Mouse (Mus musculus) ES-E14 (cell line): Measurements from ENCODE around the gene Snrpa. TPM values are rescaled to one million over a fixed set of nuclear protein-coding genes. Genes with fewer than 3 reads are reported as not detected.
A peak's percentile ranks its signal among the peaks of the same experiment; 100 is the strongest.

Experiments
- DNase-seq: peaks from one replicate; pipeline ENCODE4 v3.0.0-alpha.2; 2013; ENCODE audit warnings: low read depth, low spot score
- H3K27ac ChIP-seq: 2 replicates; pipeline ENCODE4 v1.5.1; 2012; ENCODE audit warnings: low read depth, mild to moderate bottlenecking, low read length, moderate library complexity, mixed read lengths; ENCODE audit not compliant: poor library complexity, insufficient read depth, severe bottlenecking
- H3K36me3 ChIP-seq: 2 replicates; pipeline ENCODE4 v1.6.1; 2012; ENCODE audit warnings: mild to moderate bottlenecking, low read length, moderate library complexity, mixed read lengths; ENCODE audit not compliant: control insufficient read depth, poor library complexity, insufficient read depth, severe bottlenecking
- H3K4me1 ChIP-seq, 2 experiments: fragments of 150-350 bp in 1 of 2; sonication (generic) in 1 of 2; 2 replicates each; pipeline ENCODE4 v1.6.1; 2012; ENCODE audit warnings: low read length in 2 of 2, mild to moderate bottlenecking in 1 of 2, mixed read lengths in 1 of 2; ENCODE audit not compliant: control insufficient read depth in 2 of 2, insufficient read depth in 2 of 2, poor library complexity in 1 of 2
- H3K4me3 ChIP-seq, 2 experiments: fragments of 150-350 bp in 1 of 2; sonication (generic) in 1 of 2; 2 replicates each; pipeline ENCODE4 v1.5.1; 2012; ENCODE audit warnings: low read length in 2 of 2, low read depth in 1 of 2, mild to moderate bottlenecking in 1 of 2, mixed read lengths in 1 of 2; ENCODE audit not compliant: insufficient read depth in 1 of 2, poor library complexity in 1 of 2, severe bottlenecking in 1 of 2
- H3K9ac ChIP-seq: 2 replicates; pipeline ENCODE4 v1.6.1; 2012; ENCODE audit warnings: low read depth, mild to moderate bottlenecking, low read length, mixed read lengths; ENCODE audit not compliant: poor library complexity, insufficient read depth, severe bottlenecking
- H3K9me3 ChIP-seq: fragments of 150-350 bp; sonication (generic); 2 replicates; pipeline ENCODE4 v1.6.1; 2012; ENCODE audit warnings: low read depth, mild to moderate bottlenecking, low read length; ENCODE audit not compliant: control insufficient read depth, insufficient read depth
- CHD2 ChIP-seq: IDR thresholded peaks from 2 replicates; pipeline ENCODE4 v1.6.1; 2014; ENCODE audit warnings: mild to moderate bottlenecking, low read depth, low read length, inconsistent platforms
- HCFC1 ChIP-seq: IDR thresholded peaks from 2 replicates; pipeline ENCODE4 v1.6.1; 2012; ENCODE audit warnings: low read length, inconsistent platforms, borderline replicate concordance; ENCODE audit not compliant: insufficient read depth
- MAFK ChIP-seq: IDR thresholded peaks from 2 replicates; pipeline ENCODE4 v1.6.1; 2014; ENCODE audit warnings: mild to moderate bottlenecking, low read depth, low read length, inconsistent platforms; ENCODE audit not compliant: insufficient read depth
- ZC3H11A ChIP-seq: IDR thresholded peaks from 2 replicates; pipeline ENCODE4 v1.6.1; 2012; ENCODE audit warnings: low read depth, mild to moderate bottlenecking, inconsistent platforms, low read length, borderline replicate concordance
- ZNF384 ChIP-seq: IDR thresholded peaks from 2 replicates; pipeline ENCODE4 v1.6.1; 2012; ENCODE audit warnings: low read depth, low read length, inconsistent platforms
- in situ Hi-C, 2 experiments: fragments of 600-800 bp; cut with MboI; formaldehyde crosslinking; loops; one replicate each; pipeline ENCODE4 v1.15.1; 2025; ENCODE audit warnings: low sequenced_read_pairs in 2 of 2, inconsistent platforms in 1 of 2; ENCODE audit not compliant: unreplicated experiment in 2 of 2
- total RNA-seq: library from RNA; depleted of rRNA; stranded (reverse); fragments of 300-350 nt; gene quantifications from 2 replicates; pipeline ENCODE4 v1.2.3, GENCODE M21; 2012

Gene Snrpa
- total RNA-seq, 1 experiment, result 129 TPM

GRCm38 (mm10) chr7:27197634-27198033 is 1.6 kb upstream of the Snrpa start:
- peak overlapping the region; percentile 88 for H3K9ac ChIP-seq
- in situ Hi-C loops, result no loop called here
- H3K36me3 ChIP-seq, result peaks cover 35% of the 10 kb centered on the region
- no peak for DNase-seq
- H3K4me1 ChIP-seq, result peaks cover 3 to 14% of the 10 kb centered on the region in 2 experiments; a peak in 3 of 4 replicates
- no peaks in the 10 kb centered on the region for H3K9me3 ChIP-seq
- TF ChIP-seq MAFK (no peak), HCFC1 (no peak), CHD2 (no peak), ZNF384 (no peak), ZC3H11A (no peak)
- H3K27ac ChIP-seq, result peak overlapping the region; percentile 54
- H3K4me3 ChIP-seq, result peak overlapping the region; percentile 22 to 60

GRCm38 (mm10) chr7:27197136-27197535 is 1.1 kb upstream of the Snrpa start:
- Histone ChIP-seq H3K36me3 (peaks cover 36% of the 10 kb centered on the region), H3K4me3 (peak overlapping the region; percentile 60), H3K4me1 (peaks cover 3 to 12% of the 10 kb centered on the region in 2 experiments; a peak in 3 of 4 replicates), H3K9ac (peak overlapping the region; percentile 88), H3K9me3 (no peaks in the 10 kb centered on the region), H3K27ac (peak overlapping the region; percentile 83)
- in situ Hi-C loops, result no loop called here
- no peak for DNase-seq
- TF ChIP-seq MAFK, result no peak
- no peak for TF ChIP-seq CHD2
- TF ChIP-seq ZNF384, result no peak
- no peak for TF ChIP-seq ZC3H11A
- TF ChIP-seq HCFC1, result no peak

- in situ Hi-C loops, result no loop called here
- Histone ChIP-seq H3K9ac (peak overlapping the region; percentile 56; the same call in 1 of the 2 replicates), H3K4me3 (no peak overlapping the region), H3K9me3 (no peaks in the 10 kb centered on the region), H3K27ac (no peak overlapping the region), H3K4me1 (peaks cover 4 to 17% of the 10 kb centered on the region in 2 experiments), H3K36me3 (peaks cover 56% of the 10 kb centered on the region)
- TF ChIP-seq ZNF384 (no peak), MAFK (no peak), ZC3H11A (no peak)
- DNase-seq, result no peak
Observed at GRCm38 (mm10) chr7:27193731-27194130, 2.3 kb downstream of the Snrpa start.

GRCm38 (mm10) chr7:27192434-27192833 is 3.6 kb downstream of the Snrpa start:
- Histone ChIP-seq H3K9me3 (no peaks in the 10 kb centered on the region), H3K4me1 (peaks cover 4 to 18% of the 10 kb centered on the region in 2 experiments), H3K4me3 (no peak overlapping the region), H3K9ac (0 out of 2 replicates have a peak overlapping the region, but pooled peaks have one; percentile 14), H3K36me3 (peaks cover 63% of the 10 kb centered on the region), H3K27ac (no peak overlapping the region)
- in situ Hi-C loops, result no loop called here
- DNase-seq, result no peak
- no peak for TF ChIP-seq CHD2

- peak overlapping the region; percentile 40; the same call in 1 of the 2 replicates for H3K9ac ChIP-seq
- H3K36me3 ChIP-seq, result peaks cover 82% of the 10 kb centered on the region
- H3K4me3 ChIP-seq, result peak overlapping the region in 1 of 2 experiments; percentile 1; a peak in 1 of 4 replicates
- no peak for DNase-seq
- H3K27ac ChIP-seq, result no peak overlapping the region
- TF ChIP-seq ZNF384 (no peak; the same call in 1 of the 2 replicates), MAFK (no peak), HCFC1 (no peak), CHD2 (no peak), ZC3H11A (no peak)
- H3K4me1 ChIP-seq, result peaks cover 2 to 15% of the 10 kb centered on the region in 2 experiments
- H3K9me3 ChIP-seq, result no peaks in the 10 kb centered on the region
- in situ Hi-C loops, result no loop called here
Observed at GRCm38 (mm10) chr7:27189271-27189931, 6.7 kb downstream of the Snrpa start.
